Comparison of ENCODE assay signal across 9 mouse cellular contexts in the genomic region with DNA sequence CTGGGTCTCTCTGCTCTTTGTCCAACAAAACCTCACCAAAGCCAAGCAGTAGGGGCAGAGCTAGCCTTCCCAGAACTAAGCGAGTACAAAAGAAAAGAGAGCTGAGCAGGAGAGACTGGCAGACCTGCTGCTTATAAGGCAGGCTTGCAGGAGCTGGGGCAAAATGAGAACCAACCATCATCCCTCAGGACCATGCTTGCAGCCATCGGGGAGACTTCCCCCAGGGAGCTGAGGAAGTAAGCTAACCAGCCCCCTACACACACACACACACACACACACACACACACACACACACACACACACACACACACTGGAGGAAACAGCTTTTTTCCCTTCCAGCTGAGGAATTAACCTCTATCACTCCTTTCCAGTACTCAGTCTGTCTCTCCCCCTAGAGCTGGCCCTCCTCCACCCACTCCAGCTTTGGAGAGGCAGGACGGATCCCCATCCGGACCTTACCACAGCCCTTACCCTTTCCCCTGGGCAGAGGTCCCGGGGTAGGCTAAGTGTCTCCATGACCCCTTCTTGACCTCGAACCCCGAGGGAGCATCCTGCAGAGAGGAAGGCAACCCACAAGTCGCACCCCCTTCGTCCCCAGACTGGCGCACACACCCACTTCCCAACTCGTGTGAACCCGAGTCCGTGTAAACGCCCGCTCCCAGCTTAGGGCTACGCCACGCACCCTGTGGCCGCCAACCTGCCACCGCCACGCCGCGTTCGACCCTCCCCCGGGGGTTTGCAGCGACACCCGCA. TPM values are rescaled to one million over a fixed set of nuclear protein-coding genes. Genes with fewer than 3 reads are reported as not detected.
DNase-seq lines count a peak whose midpoint lies in the region; ATAC-seq and TF ChIP-seq lines count a peak whose summit lies in the region.
"Had no signal": no experiment of that assay in that cellular context is flagged by ENCODE, and none has a peak within 500 bp of the region (broad histone marks: within the 10 kb centered on the region; RNA-seq: fewer than 3 reads in every experiment).

No protein-coding gene starts in this region.

- TF ChIP-seq CTCF in olfactory bulb, adult 2 months (IDR thresholded peaks at IDR 0.05; ENCODE audit: insufficient read depth, low read depth, low read length): no peak

- intact Hi-C loops in left cerebral cortex, postnatal 10 days (cut with DNase I): no loop called here

- peak overlapping the region; percentile 60 for H3K9ac ChIP-seq in lung, embryonic 16.5 days (ENCODE audit: low read length)
- H3K9ac ChIP-seq in embryonic facial prominence, embryonic 13.5 days: peak overlapping the region; percentile 70
- peak overlapping the region; percentile 58; the same call in 1 of the 2 replicates for H3K9ac ChIP-seq in intestine, embryonic 16.5 days (ENCODE audit: low read depth, low read length)

- no peaks in the 10 kb centered on the region for H3K9me3 ChIP-seq in lung, embryonic 16.5 days (ENCODE audit: control insufficient read depth, low read length)
- no peaks in the 10 kb centered on the region for H3K9me3 ChIP-seq in embryonic facial prominence, embryonic 13.5 days
- no peaks in the 10 kb centered on the region for H3K9me3 ChIP-seq in intestine, embryonic 16.5 days (ENCODE audit: control insufficient read depth, low read length)

- no peak for ATAC-seq in lung, embryonic 16.5 days (ENCODE audit: low read depth)
- no peak for ATAC-seq in embryonic facial prominence, embryonic 13.5 days (ENCODE audit: insufficient number of reproducible peaks, insufficient read depth, low FRiP score, low TSS enrichment, low read depth)
- 0 out of 2 replicates have a peak, but pooled peaks have one; percentile 35 for ATAC-seq in intestine, embryonic 16.5 days

- no peaks in the 10 kb centered on the region for H3K36me3 ChIP-seq in lung, embryonic 16.5 days (ENCODE audit: control insufficient read depth, insufficient read depth, low read length)
- H3K36me3 ChIP-seq in embryonic facial prominence, embryonic 13.5 days: no peaks in the 10 kb centered on the region
- H3K36me3 ChIP-seq in intestine, embryonic 16.5 days (ENCODE audit: control insufficient read depth, insufficient read depth, low read length): no peaks in the 10 kb centered on the region

- 4% methylated on average over 25 of the region's 26 CpGs for WGBS in lung, embryonic 16.5 days
- WGBS in embryonic facial prominence, embryonic 13.5 days: 4% methylated on average over 26 of the region's 26 CpGs
- 6% methylated on average over 26 of the region's 26 CpGs for WGBS in intestine, embryonic 16.5 days
- 13% methylated on average over 26 of the region's 26 CpGs for WGBS in olfactory bulb, adult 2 months

- peak overlapping the region; percentile 98 for H3K4me2 ChIP-seq in lung, embryonic 16.5 days (ENCODE audit: low read depth, low read length)
- peak overlapping the region; percentile 100 for H3K4me2 ChIP-seq in embryonic facial prominence, embryonic 13.5 days
- peak overlapping the region; percentile 99 for H3K4me2 ChIP-seq in intestine, embryonic 16.5 days (ENCODE audit: low read depth, low read length)

- H3K4me1 ChIP-seq in lung, embryonic 16.5 days (replicated peaks; ENCODE audit: control insufficient read depth, insufficient read depth, low read length): peaks cover 16% of the 10 kb centered on the region
- peaks cover 22% of the 10 kb centered on the region for H3K4me1 ChIP-seq in embryonic facial prominence, embryonic 13.5 days
- peaks cover 6% of the 10 kb centered on the region for H3K4me1 ChIP-seq in intestine, embryonic 16.5 days (ENCODE audit: control insufficient read depth, insufficient read depth, low read length)
- peaks cover 44% of the 10 kb centered on the region for H3K4me1 ChIP-seq in olfactory bulb, adult 2 months (ENCODE audit: control insufficient read depth, insufficient read depth, low read length)

- TF ChIP-seq POLR2A in olfactory bulb, adult 2 months (IDR thresholded peaks at IDR 0.05; ENCODE audit: insufficient read depth, low read depth, low read length): no peak

- no peak overlapping the region for H3K27ac ChIP-seq in lung, embryonic 16.5 days (ENCODE audit: low read length)
- no peak overlapping the region for H3K27ac ChIP-seq in embryonic facial prominence, embryonic 13.5 days
- H3K27ac ChIP-seq in intestine, embryonic 16.5 days (ENCODE audit: low read length): no peak overlapping the region
- no peak overlapping the region for H3K27ac ChIP-seq in olfactory bulb, adult 2 months (ENCODE audit: insufficient read depth, low read depth, low read length)

- H3K27me3 ChIP-seq in lung, embryonic 16.5 days (ENCODE audit: control insufficient read depth, insufficient read depth, low read depth, low read length): peaks cover 69% of the 10 kb centered on the region
- H3K27me3 ChIP-seq in embryonic facial prominence, embryonic 13.5 days: peaks cover 88% of the 10 kb centered on the region
- H3K27me3 ChIP-seq in intestine, embryonic 16.5 days (replicated peaks; ENCODE audit: control insufficient read depth, insufficient read depth, low read length): peaks cover 57% of the 10 kb centered on the region

- no peak for DNase-seq in lung, postnatal 36 days
- no peak for DNase-seq in right cerebral cortex, adult 2 months (ENCODE audit: low spot score in 2 of 2)
- no peak for DNase-seq in Muller cell, postnatal 12 days (ENCODE audit: inconsistent ontology term)
- no peak for DNase-seq in left cerebral cortex, postnatal 10 days (ENCODE audit: extremely low spot score in 1 of 2, low spot score in 2 of 2)
- DNase-seq: right cerebral cortex, postnatal 14 days had no signal

- H3K4me3 ChIP-seq in lung, embryonic 16.5 days (ENCODE audit: low read length): peak overlapping the region; percentile 58
- H3K4me3 ChIP-seq in embryonic facial prominence, embryonic 13.5 days: peak overlapping the region; percentile 60
- peak overlapping the region; percentile 56 for H3K4me3 ChIP-seq in intestine, embryonic 16.5 days (ENCODE audit: low read length)
- peak overlapping the region; percentile 68 for H3K4me3 ChIP-seq in olfactory bulb, adult 2 months (ENCODE audit: insufficient read depth, low read depth, low read length)

RNA-seq across cellular contexts. Expression of a gene that starts 30.0 kb away (rescaled TPM):
- 0.70 and 0.83 TPM in 2 replicates for polyA plus RNA-seq in lung, embryonic 16.5 days (2015; fragmentation: Nextera tagmentation; extraction: Ambion mirVana)
- polyA plus RNA-seq in embryonic facial prominence, embryonic 13.5 days (2015; fragmentation: Nextera tagmentation; extraction: Ambion mirVana): 0.76 and 1.2 TPM in 2 replicates
- 0.10 and 0.12 TPM in 2 replicates for polyA plus RNA-seq in intestine, embryonic 16.5 days (2015; fragmentation: Nextera tagmentation; extraction: Ambion mirVana)
- not detected in 2 replicates for polyA plus RNA-seq in olfactory bulb, adult 2 months (2012; ENCODE audit: insufficient read depth, insufficient read length, low replicate concordance, missing spikeins)
- total RNA-seq in left cerebral cortex, postnatal 10 days (2021): 100 to 1,000 TPM; 281 to 294 TPM

RNA-seq across cellular contexts. Expression of a gene that starts 45.8 kb away (rescaled TPM):
- polyA plus RNA-seq in lung, embryonic 16.5 days (2015; fragmentation: Nextera tagmentation; extraction: Ambion mirVana): 0.74 and 0.87 TPM in 2 replicates
- polyA plus RNA-seq in embryonic facial prominence, embryonic 13.5 days (2015; fragmentation: Nextera tagmentation; extraction: Ambion mirVana): 1.4 and 1.8 TPM in 2 replicates
- 0.18 and 0.45 TPM in 2 replicates for polyA plus RNA-seq in intestine, embryonic 16.5 days (2015; fragmentation: Nextera tagmentation; extraction: Ambion mirVana)
- polyA plus RNA-seq in olfactory bulb, adult 2 months (2012; ENCODE audit: insufficient read depth, insufficient read length, low replicate concordance, missing spikeins): not detected in 2 replicates
- total RNA-seq in left cerebral cortex, postnatal 10 days (2021): not detected
